Comparison of ENCODE assay signal across 9 mouse cellular contexts in genomic region chr11:5912635-5913034, GRCm38 (mm10). TPM values are rescaled to one million over a fixed set of nuclear protein-coding genes. Genes with fewer than 3 reads are reported as not detected.
DNase-seq lines count a peak whose midpoint lies in the region; ATAC-seq and TF ChIP-seq lines count a peak whose summit lies in the region.
"Had no signal": no experiment of that assay in that cellular context is flagged by ENCODE, and none has a peak within 500 bp of the region (broad histone marks: within the 10 kb centered on the region; RNA-seq: fewer than 3 reads in every experiment).

No protein-coding gene starts in this region.

- H3K4me3 ChIP-seq in forebrain, embryonic 14.5 days (ENCODE audit: low read depth, low read length), result no peak overlapping the region
- H3K4me3 ChIP-seq in forebrain, embryonic 15.5 days, result no peak overlapping the region
- H3K4me3 ChIP-seq in cerebellum, adult 2 months (replicated peaks; ENCODE audit: insufficient read depth, low read depth, low read length), result no peak overlapping the region
- H3K4me3 ChIP-seq in lung, embryonic 16.5 days (ENCODE audit: low read length), result no peak overlapping the region
- no peak overlapping the region for H3K4me3 ChIP-seq in stomach, embryonic 14.5 days (ENCODE audit: low read depth, low read length)

- no peak overlapping the region for H3K9ac ChIP-seq in forebrain, embryonic 14.5 days (ENCODE audit: low read length)
- no peak overlapping the region for H3K9ac ChIP-seq in forebrain, embryonic 15.5 days (replicated peaks)
- H3K9ac ChIP-seq in lung, embryonic 16.5 days (ENCODE audit: low read length), result no peak overlapping the region
- no peak overlapping the region for H3K9ac ChIP-seq in stomach, embryonic 14.5 days (replicated peaks; ENCODE audit: low read depth, low read length)

- DNase-seq in forebrain, embryonic 14.5 days (ENCODE audit: low spot score), result peak; percentile 49
- peak; percentile 56 for DNase-seq in ES-CJ7 (ENCODE audit: low read depth, low spot score)
- peak; percentile 77 to 82 for DNase-seq in cerebellum, adult 2 months
- peak; percentile 46 to 54 for DNase-seq in gastrocnemius, postnatal 36 days
- DNase-seq in kidney, postnatal 36 days, result peak; percentile 38 to 79

- intact Hi-C loops in gastrocnemius, postnatal 36 days (cut with DNase I), result no loop called here

- no peak for TF ChIP-seq POLR2A in cerebellum, adult 2 months (IDR thresholded peaks at IDR 0.05; ENCODE audit: borderline replicate concordance, insufficient read depth, low read length)

- no peaks in the 10 kb centered on the region for H3K9me3 ChIP-seq in forebrain, embryonic 14.5 days (replicated peaks; ENCODE audit: control insufficient read depth, low read length)
- no peaks in the 10 kb centered on the region for H3K9me3 ChIP-seq in forebrain, embryonic 15.5 days
- H3K9me3 ChIP-seq in lung, embryonic 16.5 days (ENCODE audit: control insufficient read depth, low read length), result no peaks in the 10 kb centered on the region
- H3K9me3 ChIP-seq in stomach, embryonic 14.5 days (ENCODE audit: control insufficient read depth, low read depth, low read length), result no peaks in the 10 kb centered on the region

- H3K27me3 ChIP-seq in forebrain, embryonic 14.5 days (replicated peaks; ENCODE audit: control insufficient read depth, insufficient read depth, low read length), result no peaks in the 10 kb centered on the region
- H3K27me3 ChIP-seq in forebrain, embryonic 15.5 days, result no peaks in the 10 kb centered on the region
- no peaks in the 10 kb centered on the region for H3K27me3 ChIP-seq in cerebellum, adult 2 months (ENCODE audit: control insufficient read depth, insufficient read depth, low read length)
- H3K27me3 ChIP-seq in lung, embryonic 16.5 days (ENCODE audit: control insufficient read depth, insufficient read depth, low read depth, low read length), result no peaks in the 10 kb centered on the region
- no peaks in the 10 kb centered on the region for H3K27me3 ChIP-seq in stomach, embryonic 14.5 days (ENCODE audit: control insufficient read depth, insufficient read depth, low read length)

- no peaks in the 10 kb centered on the region for H3K36me3 ChIP-seq in forebrain, embryonic 14.5 days (ENCODE audit: control insufficient read depth, insufficient read depth, low read length)
- no peaks in the 10 kb centered on the region for H3K36me3 ChIP-seq in forebrain, embryonic 15.5 days
- no peaks in the 10 kb centered on the region for H3K36me3 ChIP-seq in lung, embryonic 16.5 days (ENCODE audit: control insufficient read depth, insufficient read depth, low read length)
- no peaks in the 10 kb centered on the region for H3K36me3 ChIP-seq in stomach, embryonic 14.5 days (ENCODE audit: control insufficient read depth, insufficient read depth, low read length)

- WGBS in forebrain, embryonic 14.5 days, result 19% methylated on average over 5 of the region's 5 CpGs
- 28% methylated on average over 5 of the region's 5 CpGs for WGBS in forebrain, embryonic 15.5 days
- 16% methylated on average over 5 of the region's 5 CpGs for WGBS in cerebellum, adult 2 months
- WGBS in lung, embryonic 16.5 days, result 30% methylated on average over 5 of the region's 5 CpGs
- 21% methylated on average over 5 of the region's 5 CpGs for WGBS in stomach, embryonic 14.5 days

- no peak for ATAC-seq in forebrain, embryonic 14.5 days
- no peak for ATAC-seq in forebrain, embryonic 15.5 days (replicated peaks)
- ATAC-seq in lung, embryonic 16.5 days (ENCODE audit: low read depth), result peak; percentile 72; the same call in 1 of the 2 replicates
- peak; percentile 60; the same call in 1 of the 2 replicates for ATAC-seq in stomach, embryonic 14.5 days (ENCODE audit: insufficient number of reproducible peaks, insufficient read depth, low FRiP score, low read depth)

- no peak overlapping the region for H3K27ac ChIP-seq in forebrain, embryonic 14.5 days (ENCODE audit: low read depth, low read length)
- H3K27ac ChIP-seq in forebrain, embryonic 15.5 days (replicated peaks), result no peak overlapping the region
- no peak overlapping the region for H3K27ac ChIP-seq in cerebellum, adult 2 months (ENCODE audit: insufficient read depth, low read length)
- H3K27ac ChIP-seq in lung, embryonic 16.5 days (ENCODE audit: low read length), result no peak overlapping the region
- H3K27ac ChIP-seq in stomach, embryonic 14.5 days (ENCODE audit: low read length), result no peak overlapping the region

- H3K4me2 ChIP-seq in forebrain, embryonic 14.5 days (ENCODE audit: low read length), result no peak overlapping the region
- no peak overlapping the region for H3K4me2 ChIP-seq in forebrain, embryonic 15.5 days (replicated peaks)
- no peak overlapping the region for H3K4me2 ChIP-seq in lung, embryonic 16.5 days (ENCODE audit: low read depth, low read length)
- H3K4me2 ChIP-seq in stomach, embryonic 14.5 days (replicated peaks; ENCODE audit: low read depth, low read length), result no peak overlapping the region

- H3K4me1 ChIP-seq in forebrain, embryonic 14.5 days (ENCODE audit: control insufficient read depth, insufficient read depth, low read length), result no peaks in the 10 kb centered on the region
- H3K4me1 ChIP-seq in forebrain, embryonic 15.5 days, result no peaks in the 10 kb centered on the region
- peaks cover 22% of the 10 kb centered on the region for H3K4me1 ChIP-seq in cerebellum, adult 2 months (ENCODE audit: control insufficient read depth, insufficient read depth, low read length)
- no peaks in the 10 kb centered on the region; the same call in 1 of the 2 replicates for H3K4me1 ChIP-seq in lung, embryonic 16.5 days (replicated peaks; ENCODE audit: control insufficient read depth, insufficient read depth, low read length)
- no peaks in the 10 kb centered on the region for H3K4me1 ChIP-seq in stomach, embryonic 14.5 days (ENCODE audit: control insufficient read depth, insufficient read depth, low read length)

- peak; percentile 84 for TF ChIP-seq CTCF in cerebellum, adult 2 months (IDR thresholded peaks at IDR 0.05; ENCODE audit: borderline replicate concordance, insufficient read depth, low read depth, low read length)

RNA-seq across cellular contexts. Expression of gene Myl7, which starts 14.1 kb away (rescaled TPM):
- not detected in 2 replicates for polyA plus RNA-seq in forebrain, embryonic 14.5 days (2014; fragmentation: Nextera tagmentation; extraction: Ambion mirVana)
- polyA plus RNA-seq in forebrain, embryonic 15.5 days (2015; fragmentation: Nextera tagmentation; extraction: Ambion mirVana), result 0.32 and 1.6 TPM in 2 replicates
- polyA plus RNA-seq in cerebellum, adult 2 months (2012; rRNA removed), result not detected in 2 replicates
- not detected for total RNA-seq in gastrocnemius, postnatal 36 days (2021)
- 450 and 673 TPM in 2 replicates for polyA plus RNA-seq in lung, embryonic 16.5 days (2015; fragmentation: Nextera tagmentation; extraction: Ambion mirVana)
- polyA plus RNA-seq in stomach, embryonic 14.5 days (2014; fragmentation: Nextera tagmentation; extraction: Ambion mirVana), result 4.9 and 8.4 TPM in 2 replicates
- total RNA-seq: left cerebral cortex, adult 8-10 months had no signal

RNA-seq across cellular contexts. Expression of gene Pold2, which starts 34.5 kb away (rescaled TPM):
- polyA plus RNA-seq in forebrain, embryonic 14.5 days (2014; fragmentation: Nextera tagmentation; extraction: Ambion mirVana), result 65.0 and 73.0 TPM in 2 replicates
- polyA plus RNA-seq in forebrain, embryonic 15.5 days (2015; fragmentation: Nextera tagmentation; extraction: Ambion mirVana), result 72.6 and 76.4 TPM in 2 replicates
- 47.4 and 55.0 TPM in 2 replicates for polyA plus RNA-seq in cerebellum, adult 2 months (2012; rRNA removed)
- total RNA-seq in gastrocnemius, postnatal 36 days (2021), result 10 to 100 TPM; 34.5 to 37.1 TPM
- 127 and 139 TPM in 2 replicates for polyA plus RNA-seq in lung, embryonic 16.5 days (2015; fragmentation: Nextera tagmentation; extraction: Ambion mirVana)
- 101 and 112 TPM in 2 replicates for polyA plus RNA-seq in stomach, embryonic 14.5 days (2014; fragmentation: Nextera tagmentation; extraction: Ambion mirVana)

RNA-seq across cellular contexts. Expression of gene Gck, which starts 37.2 kb away (rescaled TPM):
- 6.5 and 7.3 TPM in 2 replicates for polyA plus RNA-seq in forebrain, embryonic 14.5 days (2014; fragmentation: Nextera tagmentation; extraction: Ambion mirVana)
- 6.8 and 7.7 TPM in 2 replicates for polyA plus RNA-seq in forebrain, embryonic 15.5 days (2015; fragmentation: Nextera tagmentation; extraction: Ambion mirVana)
- polyA plus RNA-seq in cerebellum, adult 2 months (2012; rRNA removed), result 0.74 and 1.1 TPM in 2 replicates
- 10 to 100 TPM in 1 of 2 experiments, 1 to 10 TPM in 1; 5.1 to 10.1 TPM for total RNA-seq in gastrocnemius, postnatal 36 days (2021)
- polyA plus RNA-seq in lung, embryonic 16.5 days (2015; fragmentation: Nextera tagmentation; extraction: Ambion mirVana), result 1.3 and 1.6 TPM in 2 replicates
- 0.75 and 2.0 TPM in 2 replicates for polyA plus RNA-seq in stomach, embryonic 14.5 days (2014; fragmentation: Nextera tagmentation; extraction: Ambion mirVana)

RNA-seq across cellular contexts. Expression of gene Ykt6, which starts 42.9 kb away (rescaled TPM):
- polyA plus RNA-seq in forebrain, embryonic 14.5 days (2014; fragmentation: Nextera tagmentation; extraction: Ambion mirVana), result 46.3 and 47.5 TPM in 2 replicates
- 86.0 and 95.9 TPM in 2 replicates for polyA plus RNA-seq in forebrain, embryonic 15.5 days (2015; fragmentation: Nextera tagmentation; extraction: Ambion mirVana)
- 54.2 and 54.9 TPM in 2 replicates for polyA plus RNA-seq in cerebellum, adult 2 months (2012; rRNA removed)
- total RNA-seq in gastrocnemius, postnatal 36 days (2021), result 10 to 100 TPM; 36.7 to 38.5 TPM
- 52.3 and 53.1 TPM in 2 replicates for polyA plus RNA-seq in lung, embryonic 16.5 days (2015; fragmentation: Nextera tagmentation; extraction: Ambion mirVana)
- 23.2 and 23.3 TPM in 2 replicates for polyA plus RNA-seq in stomach, embryonic 14.5 days (2014; fragmentation: Nextera tagmentation; extraction: Ambion mirVana)

RNA-seq across cellular contexts. Expression of gene Aebp1, which starts 50.9 kb away (rescaled TPM):
- polyA plus RNA-seq in forebrain, embryonic 14.5 days (2014; fragmentation: Nextera tagmentation; extraction: Ambion mirVana), result 6.8 and 13.0 TPM in 2 replicates
- 10.0 and 10.4 TPM in 2 replicates for polyA plus RNA-seq in forebrain, embryonic 15.5 days (2015; fragmentation: Nextera tagmentation; extraction: Ambion mirVana)
- 10.3 and 13.2 TPM in 2 replicates for polyA plus RNA-seq in cerebellum, adult 2 months (2012; rRNA removed)
- total RNA-seq in gastrocnemius, postnatal 36 days (2021), result 10 to 100 TPM; 28.2 to 55.2 TPM
- 35.1 and 37.4 TPM in 2 replicates for polyA plus RNA-seq in lung, embryonic 16.5 days (2015; fragmentation: Nextera tagmentation; extraction: Ambion mirVana)
- polyA plus RNA-seq in stomach, embryonic 14.5 days (2014; fragmentation: Nextera tagmentation; extraction: Ambion mirVana), result 29.2 and 30.3 TPM in 2 replicates

Comparison
In these comparisons a context has a peak if more than half of its experiments do, and no peak if none do; other contexts are left out.
1. ATAC-seq: peak in lung, embryonic 16.5 days (single experiment) and stomach, embryonic 14.5 days (single experiment); none in forebrain, embryonic 14.5 days (single experiment) and forebrain, embryonic 15.5 days (single experiment).
2. RNA of gene Myl7, which starts 14.1 kb away (polyA plus RNA-seq): 450 to 673 TPM in lung, embryonic 16.5 days; 4.9 to 8.4 TPM in stomach, embryonic 14.5 days, 0.32 to 1.6 TPM in forebrain, embryonic 15.5 days, not detected in forebrain, embryonic 14.5 days and not detected in cerebellum, adult 2 months; every median in the first group is over 10 times any median in the second.
3. Peak in every context shown above with its lines, with median percentiles within 50 percentile points of each other: DNase-seq.